Mouse (Mus musculus): ENCODE data around the gene Spc24.
A peak's percentile ranks its signal among the peaks of the same experiment; 100 is the strongest.
"Not testable (repeated sequence)": the region's sequence is repeated elsewhere in the genome, so short reads cannot be mapped to it uniquely, and the experiment has no call there.

Gene Spc24

DNA sequence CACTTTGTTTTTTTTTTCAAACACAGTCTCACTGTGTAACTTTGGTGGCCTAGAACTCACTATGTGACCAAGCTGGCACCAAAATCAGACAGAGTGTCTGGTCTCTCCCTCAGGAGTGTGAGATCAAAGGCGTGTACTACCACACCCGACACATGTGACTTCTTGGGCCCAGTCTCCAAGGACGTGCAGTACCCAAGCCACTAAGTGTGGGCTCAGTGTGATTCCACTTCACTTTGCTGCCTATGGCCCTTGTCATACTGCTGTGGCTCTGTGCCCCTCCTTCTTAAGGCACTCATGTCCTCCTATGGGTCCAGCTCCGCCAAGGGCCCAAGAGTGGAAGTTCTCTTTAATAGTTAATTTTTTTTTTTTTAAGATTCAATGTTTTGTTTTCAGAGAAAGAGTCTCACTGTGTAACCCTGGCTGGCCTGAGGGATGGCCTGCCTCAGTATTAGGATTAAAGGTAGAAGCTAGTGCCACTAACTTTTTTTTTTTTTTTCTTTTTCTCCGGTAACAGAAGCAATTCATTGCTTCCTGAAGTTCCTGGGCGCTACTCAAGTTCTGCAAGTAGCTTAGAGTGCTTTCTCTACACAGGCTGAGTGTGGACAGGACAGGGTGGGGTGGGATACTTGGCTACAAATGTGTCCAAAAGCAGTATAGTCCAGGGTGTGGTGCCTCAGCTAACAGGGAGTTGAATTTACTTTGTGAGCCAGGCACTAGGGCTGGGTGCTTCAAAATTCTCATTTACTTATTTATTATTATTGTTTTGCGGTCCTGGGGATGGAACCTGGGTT is 24.6 kb upstream of the Spc24 start:
- DNase-seq: no peak

DNA sequence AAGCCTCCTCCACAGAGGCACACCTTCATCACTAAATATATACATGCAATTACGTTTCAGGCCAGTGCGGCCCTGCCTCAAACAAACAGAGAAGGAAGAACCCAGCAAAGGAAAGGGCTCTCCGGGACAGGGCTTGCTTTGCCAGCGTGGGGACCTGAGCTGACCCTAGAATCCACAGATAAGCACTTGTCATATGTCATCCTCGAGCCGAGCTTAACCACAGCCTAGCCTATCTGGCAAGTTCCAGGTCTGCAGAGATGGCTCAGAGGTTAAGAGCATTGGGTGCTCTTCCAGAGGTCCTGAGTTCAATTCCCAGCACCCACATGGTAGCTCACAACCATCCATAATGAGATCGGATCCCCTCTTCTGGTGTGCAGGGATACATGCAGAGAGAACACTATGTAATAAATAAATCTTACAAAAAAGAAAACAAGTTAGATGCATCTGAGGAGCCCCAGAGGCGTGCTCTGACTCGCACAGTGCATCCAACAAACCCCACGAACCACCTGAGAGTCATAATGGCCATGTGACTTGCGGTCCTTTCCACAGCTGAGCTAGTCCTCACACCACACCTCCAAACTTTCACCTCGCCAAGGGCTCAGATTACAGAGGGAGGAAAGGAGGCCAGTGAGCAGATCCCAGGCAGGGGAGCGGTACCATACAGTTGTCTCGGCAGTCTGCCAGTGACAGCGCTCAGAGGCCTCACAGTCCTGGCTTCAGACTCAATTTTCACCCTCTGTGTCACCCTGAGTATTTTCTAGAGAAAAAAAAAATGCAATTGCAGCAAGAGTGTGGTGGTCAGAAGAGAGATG is 21.8 kb upstream of the Spc24 start:
- no peak for DNase-seq

DNA sequence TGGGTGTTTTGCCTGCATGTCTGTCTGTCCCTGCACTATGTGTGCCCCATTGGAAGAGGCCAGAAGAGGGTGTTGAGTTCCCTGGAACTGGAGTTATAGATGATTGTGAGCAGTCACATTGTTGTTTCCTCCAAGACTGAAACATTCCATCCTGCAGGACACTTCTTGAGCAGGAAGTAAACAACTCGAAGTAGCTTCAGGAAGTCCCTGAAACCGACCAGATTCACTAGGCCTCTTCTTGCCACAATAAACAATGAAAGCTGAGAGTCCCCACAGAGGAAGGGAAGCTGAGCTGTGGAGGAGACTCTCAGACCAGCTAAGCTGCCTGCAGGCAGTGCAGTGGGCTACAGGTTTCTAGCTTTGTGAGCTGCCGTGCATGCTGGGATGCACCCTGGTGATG is 17.6 kb upstream of the Spc24 start:
- DNase-seq: no peak

DNA sequence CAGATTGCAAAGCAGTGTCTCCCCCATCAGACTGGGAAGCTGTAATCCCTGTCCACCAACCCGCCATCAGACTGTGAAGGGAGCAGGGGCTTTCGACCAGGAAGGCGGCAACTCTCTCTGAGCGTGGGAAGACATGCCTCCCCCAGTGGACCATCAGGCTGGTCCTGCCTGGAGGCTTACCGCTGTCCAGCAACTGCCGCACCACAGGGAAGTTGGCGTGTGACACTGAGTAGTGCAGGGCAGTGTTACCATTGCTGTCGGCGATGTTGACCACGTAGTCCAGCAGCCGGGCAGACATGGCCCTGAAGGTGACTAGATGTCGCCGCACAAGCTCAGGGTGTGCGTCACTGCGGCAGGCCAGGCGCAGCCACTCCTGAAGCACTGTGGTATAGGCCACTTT is 14.2 kb upstream of the Spc24 start:
- DNase-seq: no peak

DNA sequence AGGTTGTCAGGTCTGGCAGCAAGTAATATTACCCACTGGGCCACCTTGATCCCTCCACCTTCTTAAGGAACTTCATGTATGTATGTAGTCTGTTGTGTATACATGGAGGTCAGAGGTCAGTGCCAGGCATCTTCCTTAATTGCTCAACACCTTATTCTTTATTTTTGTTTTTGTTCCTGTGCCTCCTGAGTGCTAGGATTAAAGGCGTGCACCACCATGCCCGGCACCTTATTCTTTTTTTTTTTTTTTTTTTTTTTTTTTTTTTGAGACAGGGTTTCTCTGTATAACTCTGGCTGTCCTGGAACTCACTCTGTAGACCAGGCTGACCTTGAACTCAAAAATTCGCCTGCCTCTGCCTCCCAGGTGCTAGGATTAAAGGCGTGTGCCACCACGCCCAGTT is 13.3 kb upstream of the Spc24 start:
- not testable (repeated sequence) for DNase-seq

DNA sequence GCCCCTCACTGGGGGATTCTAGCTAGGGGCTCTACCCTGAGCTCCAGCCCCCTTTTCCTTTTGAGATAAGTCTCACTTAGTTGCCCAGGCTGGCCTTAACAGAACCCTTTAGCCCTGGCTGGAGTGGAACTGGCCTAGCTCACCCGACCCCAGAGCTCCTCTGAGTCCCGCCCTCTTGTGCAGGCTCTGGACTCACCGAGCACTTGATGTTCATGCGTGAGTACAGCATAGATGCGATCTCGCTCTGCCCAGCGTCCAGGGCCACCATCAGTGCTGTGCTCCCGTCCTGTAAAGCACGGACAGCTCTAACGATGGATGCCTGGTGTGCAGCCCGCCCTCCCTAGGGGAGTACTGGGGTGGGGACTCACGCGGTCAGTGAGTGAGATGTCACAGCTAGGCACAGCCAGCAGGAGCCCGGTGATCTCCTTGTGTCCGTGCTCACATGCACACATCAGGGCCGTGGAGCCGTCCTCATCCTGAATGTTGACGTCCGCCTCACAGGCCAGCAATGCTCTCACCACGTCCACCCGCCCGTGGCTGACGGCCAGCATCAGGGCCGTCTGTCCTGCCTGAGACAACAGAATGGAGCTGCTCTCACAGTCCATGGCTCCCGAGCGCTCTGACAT is 9.6 kb upstream of the Spc24 start:
- DNase-seq: no peak

DNA sequence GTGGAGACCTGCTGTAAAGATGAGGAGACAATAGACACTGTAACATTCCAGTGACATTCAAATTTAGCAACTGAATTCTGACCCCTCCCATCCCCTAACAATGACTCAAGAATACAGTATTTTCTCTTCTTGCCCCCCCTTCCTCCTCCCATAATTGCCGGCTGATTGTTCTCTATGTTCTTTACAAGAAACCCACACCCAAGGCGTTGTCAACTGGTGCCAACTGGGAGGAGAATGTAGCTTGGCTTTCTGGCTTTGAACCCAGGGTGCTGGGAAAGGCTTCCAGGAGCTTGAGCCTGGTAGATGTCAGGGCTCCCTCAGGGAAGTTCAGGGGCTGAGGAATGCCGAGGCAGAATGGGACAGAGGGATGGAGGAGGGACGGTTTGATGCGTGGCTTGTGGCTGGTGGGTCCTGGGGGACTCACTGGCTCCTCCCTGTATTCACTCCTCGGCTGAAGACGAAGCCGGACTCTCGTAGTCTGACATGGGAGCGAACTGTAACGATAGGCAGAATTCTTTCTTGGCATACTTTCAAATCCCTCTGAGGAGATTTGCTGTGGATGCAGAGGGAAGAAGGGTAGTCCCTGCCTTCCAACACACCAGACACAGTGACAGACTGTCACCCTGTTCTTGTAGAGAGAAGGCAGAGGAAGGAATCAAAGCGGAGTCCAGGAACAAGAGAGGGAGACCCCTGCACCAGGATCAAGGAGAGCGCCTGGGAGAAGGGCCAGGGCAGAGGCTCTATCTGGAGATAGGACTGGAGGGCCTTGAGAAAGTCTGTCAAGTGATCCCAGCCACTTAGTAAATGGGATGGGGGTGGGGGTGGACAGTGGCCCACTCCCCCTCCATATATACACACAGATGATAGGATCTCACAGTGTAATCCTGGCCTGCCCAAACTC is 8.7 kb upstream of the Spc24 start:
- peak; percentile 63 for DNase-seq

DNA sequence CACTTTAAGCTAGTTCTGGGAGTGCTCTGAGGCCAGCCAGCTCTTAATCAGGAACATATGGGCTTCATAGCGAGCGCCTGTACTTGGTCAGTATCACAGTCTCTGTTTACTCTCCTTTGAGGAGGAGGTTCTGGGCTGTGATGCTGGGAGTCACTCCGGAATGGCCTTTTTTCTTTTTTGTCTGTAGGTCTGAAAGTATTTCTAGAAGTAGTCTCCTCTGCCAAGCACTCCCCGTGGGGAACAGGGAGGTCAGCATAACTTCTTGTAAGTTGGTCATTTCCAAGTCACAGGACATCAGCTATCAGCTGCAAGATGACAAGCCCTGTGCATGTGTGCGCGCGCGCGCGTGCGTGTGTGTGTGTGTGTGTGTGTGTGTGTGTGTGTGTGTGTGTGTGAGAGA is 7.8 kb upstream of the Spc24 start:
- peak; percentile 72 for DNase-seq

DNA sequence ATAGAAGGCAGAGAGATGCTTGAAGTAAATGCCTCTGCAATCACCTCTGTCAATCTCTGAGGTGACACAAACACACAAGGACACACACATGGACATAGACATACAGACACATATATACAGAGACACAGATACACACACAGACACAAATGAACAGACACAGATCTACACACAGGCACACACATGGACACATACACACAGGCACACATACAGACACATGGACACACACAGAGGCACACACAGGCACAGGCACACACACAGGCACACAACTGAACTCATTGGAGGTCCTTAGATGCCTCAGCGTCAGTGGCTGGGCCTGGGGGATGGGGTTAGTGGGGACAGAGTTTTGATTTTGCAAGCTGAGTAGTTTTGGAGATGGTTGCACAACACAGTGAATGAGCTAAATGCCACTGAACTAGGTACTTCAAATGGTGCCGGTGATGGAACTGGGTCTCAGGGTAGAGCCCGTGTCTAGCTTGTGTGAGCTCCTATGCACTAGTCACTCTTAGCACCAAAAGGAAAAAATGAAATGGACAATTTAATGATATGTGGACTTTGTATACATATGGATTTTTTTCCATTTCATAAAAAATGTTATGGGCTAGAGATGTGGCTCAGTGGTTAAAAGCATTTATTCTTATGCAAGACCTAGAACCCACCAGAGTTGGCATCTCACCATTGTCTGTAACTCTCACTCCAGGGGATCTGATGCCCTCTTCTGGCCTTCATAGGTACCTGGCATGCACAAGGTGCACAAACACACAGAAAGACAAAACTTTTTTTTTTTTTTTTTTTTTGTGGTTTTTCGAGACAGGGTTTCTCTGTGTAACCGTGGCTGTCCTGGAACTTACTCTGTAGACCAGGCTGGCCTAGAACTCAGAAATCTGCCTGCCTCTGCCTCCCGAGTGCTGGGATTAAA is 4.2 kb upstream of the Spc24 start:
- no peak for DNase-seq

DNA sequence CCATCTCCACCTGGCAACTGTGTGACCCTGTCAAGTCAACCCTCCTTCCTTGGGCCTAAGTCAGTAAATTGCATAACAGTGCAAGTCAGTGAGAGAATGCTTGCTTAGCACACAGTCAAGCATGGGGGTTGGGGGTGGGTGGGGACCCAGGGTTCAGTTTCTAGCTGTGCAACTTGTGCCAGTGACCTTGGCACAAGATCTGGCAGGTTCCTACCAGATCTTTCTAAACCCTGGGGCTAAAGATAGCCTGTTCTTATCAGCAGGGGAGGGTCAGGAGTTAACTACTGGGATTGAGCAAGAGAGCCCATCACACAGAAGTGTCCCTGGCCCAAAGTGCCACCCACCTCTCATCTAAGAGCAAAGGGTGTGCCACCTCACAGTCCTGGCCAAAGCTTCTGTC is 2.0 kb upstream of the Spc24 start:
- no peak for DNase-seq

DNA sequence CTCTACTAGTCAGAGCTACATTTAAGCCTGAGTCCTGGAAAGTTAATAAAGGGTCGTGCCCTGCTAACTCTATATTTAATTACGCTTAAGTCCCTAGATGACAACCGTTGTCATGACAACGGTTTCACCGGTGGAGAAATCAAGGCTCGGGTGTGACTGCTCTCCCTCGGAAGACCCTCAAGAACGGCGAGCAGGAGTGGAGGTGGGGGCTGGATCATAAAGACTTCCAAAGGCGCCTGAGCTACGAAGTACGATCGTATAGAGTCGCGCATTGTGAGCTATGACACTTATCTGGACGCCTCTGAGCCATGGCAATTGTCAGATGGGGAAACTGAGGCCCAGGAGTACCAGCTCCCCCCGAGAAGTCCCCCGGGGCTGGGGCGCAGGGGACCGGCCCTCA is 385 bp downstream of the Spc24 start:
- no peak for DNase-seq

DNA sequence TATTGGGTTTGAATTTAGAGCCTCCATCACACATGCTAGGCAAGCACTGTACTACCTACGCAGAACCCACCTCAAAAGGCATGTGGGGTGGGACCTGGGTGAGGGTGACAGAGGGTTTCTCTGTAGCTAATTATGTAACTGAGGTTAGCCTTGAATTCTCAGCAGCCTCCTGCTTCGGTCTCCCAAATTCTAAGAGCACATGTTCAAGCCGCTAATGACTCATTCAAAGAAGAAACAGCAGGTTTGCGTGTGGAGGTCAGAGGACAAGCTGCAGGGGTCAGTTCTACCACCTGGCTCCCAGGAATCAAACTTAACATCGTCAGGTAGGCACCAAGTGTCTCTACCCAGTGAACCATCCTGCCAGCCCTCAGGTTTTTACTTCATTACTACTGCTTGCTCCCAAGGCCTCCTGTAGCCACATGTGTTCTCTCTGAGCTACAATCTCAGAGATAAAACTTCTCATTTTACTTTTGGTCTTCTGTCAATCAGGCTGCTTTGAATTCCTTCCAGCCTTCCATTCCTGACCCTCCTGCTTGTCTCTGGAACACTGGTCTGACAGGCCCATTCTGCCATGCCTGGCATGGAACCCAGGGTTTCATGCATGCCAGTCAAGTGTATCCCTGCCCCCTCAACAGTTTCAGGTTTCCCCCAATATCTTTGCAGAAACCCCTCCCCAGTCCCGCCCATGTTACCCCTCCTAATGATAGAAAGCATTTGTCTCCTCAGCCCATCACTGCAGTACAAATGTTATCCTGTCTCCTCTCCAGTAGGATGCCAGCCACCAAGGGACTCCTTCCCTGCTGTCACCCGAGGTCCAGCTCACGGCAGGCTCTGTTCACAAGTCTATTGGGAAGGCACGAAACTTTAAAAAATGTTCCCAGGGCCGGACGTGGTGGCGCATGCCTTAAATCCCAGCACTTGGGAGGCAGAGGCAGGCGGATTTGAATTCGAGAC is 1.2 kb downstream of the Spc24 start:
- no peak for DNase-seq

DNA sequence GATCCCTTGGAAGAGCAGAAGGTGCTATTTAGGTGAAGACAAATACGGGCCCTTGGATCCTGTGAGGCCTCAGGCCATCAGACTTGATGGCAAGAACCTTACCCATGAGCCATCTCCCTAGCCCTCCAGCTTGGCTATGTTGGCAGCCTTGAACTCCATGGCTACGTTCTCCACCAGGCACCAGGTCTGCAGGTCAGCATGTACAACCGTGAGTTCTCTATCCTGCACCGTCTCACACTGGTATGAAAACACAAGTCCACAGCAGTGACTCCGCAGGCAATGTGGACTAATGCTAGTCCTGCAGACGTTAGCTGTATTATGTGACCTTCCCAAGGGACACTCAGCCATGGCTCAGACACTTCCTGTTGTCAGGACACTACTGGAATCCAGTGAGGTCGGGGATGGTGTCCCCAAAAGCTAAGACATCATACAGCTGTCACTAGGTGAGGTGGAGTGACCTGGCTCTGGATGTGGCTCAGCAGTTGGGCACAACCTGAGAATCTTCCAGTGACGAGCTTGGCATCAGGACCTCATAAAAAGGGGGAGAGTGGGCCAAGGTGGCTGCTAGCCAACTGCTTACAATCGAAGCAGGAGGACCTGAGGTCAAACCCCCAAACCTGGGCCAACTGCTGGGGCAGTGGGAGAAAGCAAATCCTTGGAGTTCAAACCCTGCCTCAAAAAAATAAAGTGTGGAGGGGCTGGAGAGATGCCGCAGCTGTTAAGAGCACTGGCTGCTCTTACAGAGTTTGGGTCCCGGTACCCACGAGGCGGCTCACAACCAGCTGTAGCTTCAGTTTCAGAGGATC is 5.4 kb downstream of the Spc24 start:
- no peak for DNase-seq

DNA sequence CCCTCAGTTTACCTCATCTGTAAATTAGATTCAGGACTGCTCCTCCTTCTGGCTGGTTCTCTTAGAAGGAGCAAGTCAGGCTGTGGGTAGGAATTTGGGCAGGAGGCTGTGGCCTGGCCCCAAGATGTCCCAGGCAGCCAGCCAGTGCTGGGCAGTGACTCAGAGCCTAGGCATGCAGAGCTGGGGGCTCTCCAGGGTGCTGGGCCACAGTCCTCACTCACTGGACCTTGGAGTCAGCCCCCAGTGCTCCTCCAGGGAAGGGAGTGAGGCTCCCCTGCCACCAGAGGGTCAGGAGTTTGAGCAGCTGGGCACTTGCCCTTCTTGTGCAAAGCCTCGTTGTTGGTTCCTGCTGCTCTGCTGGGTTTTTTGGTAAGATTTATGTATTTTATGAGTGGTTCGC is 6.1 kb downstream of the Spc24 start:
- DNase-seq: peak; percentile 80

DNA sequence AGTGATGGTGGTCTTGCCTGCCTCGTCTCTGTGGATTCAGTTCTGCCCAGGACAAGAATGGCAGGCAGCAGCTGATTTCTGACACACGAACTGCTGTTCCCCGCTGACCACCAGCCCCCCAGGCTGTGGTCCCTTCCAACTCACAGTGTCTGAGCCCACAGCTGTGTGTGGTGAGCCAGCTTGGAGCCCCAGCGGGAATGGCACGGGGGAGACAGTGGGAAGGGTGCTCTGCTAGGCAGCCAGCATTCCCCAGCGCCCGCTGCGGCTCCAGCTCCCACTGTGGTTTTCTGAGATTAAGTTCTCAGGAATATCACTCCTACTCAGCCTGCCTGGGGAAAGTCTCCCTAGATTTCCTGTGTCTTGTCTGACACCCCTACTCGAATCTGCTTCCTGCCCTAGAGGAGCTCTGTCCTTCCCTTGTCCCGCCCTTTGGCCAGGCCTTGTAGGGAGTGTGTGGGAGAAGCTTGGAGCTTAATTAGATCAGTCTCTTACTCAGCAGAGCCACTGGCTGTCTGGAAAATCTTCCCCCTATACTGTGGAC is 7.8 kb downstream of the Spc24 start:
- DNase-seq: no peak

DNA sequence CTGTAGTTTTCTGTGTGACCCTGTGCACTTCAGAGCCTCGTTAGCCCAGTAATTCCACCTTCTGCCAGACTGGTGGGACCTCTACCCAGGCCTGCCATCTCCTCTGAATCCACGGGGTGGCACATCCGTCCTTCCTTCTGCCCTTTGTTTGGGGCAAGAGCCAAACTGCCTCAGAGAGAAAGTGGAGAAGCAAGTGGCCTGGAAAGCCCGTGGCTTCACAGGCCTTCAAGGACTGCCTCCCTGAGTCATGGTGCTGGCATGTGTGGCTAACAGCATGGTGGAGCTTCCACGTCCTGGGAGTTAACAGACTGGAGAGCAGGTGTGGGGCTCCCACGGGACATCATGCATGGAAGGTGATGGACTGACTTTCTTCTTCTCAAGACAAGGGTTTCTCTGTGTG is 8.8 kb downstream of the Spc24 start:
- DNase-seq: no peak

DNA sequence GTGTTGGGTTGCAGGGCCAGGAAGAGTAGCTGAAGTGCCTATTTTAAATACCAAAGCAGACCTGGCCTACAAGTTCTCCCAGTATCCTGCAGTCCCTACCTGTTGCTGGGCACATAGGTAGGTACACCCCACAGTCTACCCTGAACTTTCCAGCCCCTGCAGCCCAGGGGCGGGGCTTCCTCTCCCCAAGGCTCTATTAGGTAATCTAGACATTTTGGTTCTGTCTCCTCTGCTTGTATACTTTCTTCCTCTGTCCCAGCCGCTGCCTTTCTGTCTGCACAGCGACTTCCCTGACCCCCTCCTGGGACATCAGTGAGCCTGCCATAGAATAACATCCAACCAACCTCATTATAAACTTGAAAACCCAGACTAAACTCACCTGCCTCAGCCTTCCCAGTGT is 9.7 kb downstream of the Spc24 start:
- DNase-seq: no peak

DNA sequence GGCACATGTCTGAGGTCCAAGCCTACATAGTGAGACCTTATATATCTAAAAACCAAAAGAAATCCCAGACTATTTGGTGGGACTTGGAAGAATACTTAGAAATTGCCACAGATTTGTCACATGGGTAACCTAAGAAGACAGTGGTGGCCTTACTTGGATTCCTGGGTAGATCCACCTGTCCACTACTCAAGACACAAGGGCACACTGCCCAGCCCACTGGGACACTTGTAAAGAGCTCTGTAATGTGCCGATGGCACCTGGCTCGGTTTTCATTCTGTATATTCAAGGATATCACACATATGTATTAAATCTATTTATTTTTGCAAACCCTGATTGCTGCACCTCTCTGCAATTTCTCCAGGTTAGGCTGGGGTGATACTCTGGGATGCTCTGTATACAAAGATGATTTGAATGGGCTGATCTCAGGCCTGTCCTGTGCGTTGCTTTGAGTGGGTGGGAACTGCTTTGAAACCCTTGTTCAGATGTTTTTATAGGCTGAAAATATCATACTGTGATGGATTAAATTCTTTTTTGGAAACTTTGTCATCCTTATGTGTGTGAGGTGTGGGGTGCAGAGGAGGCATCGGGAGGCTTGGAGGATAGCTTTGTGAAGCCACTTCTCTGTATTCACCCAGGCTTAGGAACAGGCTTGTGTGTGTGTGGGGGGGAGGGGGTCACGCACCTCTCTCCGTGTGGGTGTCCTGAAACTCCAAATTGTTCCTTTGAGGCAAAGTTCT is 10.6 kb downstream of the Spc24 start:
- DNase-seq: no peak

DNA sequence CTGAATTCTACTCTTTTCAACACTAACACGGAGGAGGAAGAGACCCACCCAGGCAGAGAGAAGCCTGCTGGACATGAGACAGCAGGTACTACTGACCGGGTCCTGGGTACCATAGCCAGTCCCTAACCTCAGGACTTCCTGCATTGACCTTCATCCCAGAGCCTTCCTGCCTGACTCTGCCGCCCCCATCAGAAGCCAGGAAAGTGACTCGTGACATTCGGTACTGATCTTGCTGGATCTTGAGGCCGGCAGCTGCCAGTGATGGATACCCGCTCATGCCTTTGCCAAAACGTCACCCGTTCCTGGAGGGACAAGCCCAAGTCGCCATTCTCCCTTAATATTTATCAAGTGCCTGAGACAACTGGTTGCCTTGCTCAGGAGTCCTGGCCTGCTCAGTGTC is 11.6 kb downstream of the Spc24 start:
- DNase-seq: no peak
